Mouse (Mus musculus): ENCODE results near the gene Amd1.

DNA sequence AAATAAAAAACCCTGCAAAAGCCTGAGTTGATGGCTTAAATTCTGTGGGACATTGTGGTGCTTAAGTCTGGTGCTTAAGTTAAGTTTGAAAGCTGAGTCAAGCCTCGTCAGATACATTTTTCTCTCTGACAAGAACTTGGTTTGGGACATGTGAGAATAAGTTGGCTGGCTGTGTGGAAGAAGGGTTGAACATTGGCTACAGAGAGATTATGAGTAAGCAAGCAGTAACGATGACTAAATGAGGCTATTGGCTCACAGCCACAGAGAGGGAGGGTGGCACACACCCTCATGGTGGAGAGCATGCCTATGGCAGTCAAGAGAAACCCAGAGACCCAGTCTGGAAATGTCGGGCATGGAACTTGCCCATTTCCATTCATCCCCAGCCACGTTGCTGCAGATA is 38.3 kb downstream of the Amd1 start:
- TF ChIP-seq CTCF (IDR thresholded peaks at IDR 0.05; ENCODE audit: control insufficient read depth, insufficient read depth, insufficient replicate concordance, low read depth, low read length): no peak
- TF ChIP-seq POLR2A (IDR thresholded peaks at IDR 0.05; ENCODE audit: control insufficient read depth, low read depth, low read length): no peak
